Mouse (Mus musculus): ENCODE measurements around the gene Ccdc130. TPM values are rescaled to one million over a fixed set of nuclear protein-coding genes. Genes with fewer than 3 reads are reported as not detected.

Ccdc130 gene
- total RNA-seq, 2 experiments from 2014 or later: 7.3 to 9.4 TPM

DNA sequence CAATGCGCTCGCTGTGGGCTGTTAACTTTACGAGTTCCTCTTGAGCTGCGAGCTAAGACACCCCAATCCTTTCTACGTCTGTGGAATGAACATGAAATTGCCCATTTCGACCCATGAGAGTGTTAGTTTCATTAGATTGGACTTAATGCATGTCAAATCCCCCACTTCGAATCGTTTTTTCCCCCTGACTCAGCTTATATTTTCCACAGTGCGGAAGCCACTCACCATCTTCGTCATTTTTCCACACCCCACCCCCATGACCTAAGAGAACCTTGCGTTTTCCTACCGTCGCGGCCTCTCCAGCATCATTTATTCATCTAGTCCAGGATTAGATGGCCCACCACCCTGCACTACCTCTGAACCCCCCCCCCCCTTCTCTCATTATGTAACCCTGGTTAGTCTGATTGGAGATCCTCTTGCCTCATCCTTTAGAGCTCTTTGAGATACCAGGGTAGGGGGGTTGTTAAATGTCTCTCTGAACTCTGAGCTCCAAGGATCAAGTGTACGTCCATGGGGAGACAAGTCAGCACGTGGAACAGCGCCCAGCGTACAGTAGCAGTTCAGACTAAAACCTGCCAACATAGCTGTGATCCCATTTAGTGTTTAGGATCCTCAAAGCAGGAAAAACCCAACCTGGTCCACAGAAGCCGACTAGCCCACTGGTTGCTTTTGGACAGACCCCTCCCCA, 32.5 kb downstream of the Ccdc130 start:
- DNase-seq (ENCODE audit: low spot score): no peak

DNA sequence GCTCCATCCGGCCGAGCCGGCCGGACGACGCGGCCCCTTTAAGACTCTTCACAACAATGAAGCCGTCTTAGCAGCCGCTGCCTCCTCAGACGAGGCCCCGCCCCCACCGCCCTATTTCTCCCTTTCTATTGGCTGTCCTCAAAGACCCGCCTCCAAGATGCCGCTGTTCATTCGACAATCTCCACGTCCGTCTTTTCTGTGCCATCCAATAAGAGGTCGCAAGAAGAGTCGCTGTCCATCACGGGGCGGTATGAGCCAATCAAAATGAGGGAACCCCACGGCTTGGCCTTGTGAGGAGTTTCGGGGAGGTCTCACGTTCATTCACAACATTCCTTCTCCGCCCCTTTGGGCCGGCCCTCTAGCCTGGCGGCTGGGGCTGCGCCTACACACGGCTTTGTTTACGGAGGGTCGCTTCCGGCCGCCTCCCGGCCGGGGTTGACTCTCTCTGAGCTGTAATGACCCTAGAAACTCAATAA, 33.1 kb downstream of the Ccdc130 start, which contains the start of gene Zswim4:
Gene Zswim4 (minus strand): TSS at position 58 of the 476 bp plus-strand sequence.
- DNase-seq (ENCODE audit: low spot score): peak; percentile 99

DNA sequence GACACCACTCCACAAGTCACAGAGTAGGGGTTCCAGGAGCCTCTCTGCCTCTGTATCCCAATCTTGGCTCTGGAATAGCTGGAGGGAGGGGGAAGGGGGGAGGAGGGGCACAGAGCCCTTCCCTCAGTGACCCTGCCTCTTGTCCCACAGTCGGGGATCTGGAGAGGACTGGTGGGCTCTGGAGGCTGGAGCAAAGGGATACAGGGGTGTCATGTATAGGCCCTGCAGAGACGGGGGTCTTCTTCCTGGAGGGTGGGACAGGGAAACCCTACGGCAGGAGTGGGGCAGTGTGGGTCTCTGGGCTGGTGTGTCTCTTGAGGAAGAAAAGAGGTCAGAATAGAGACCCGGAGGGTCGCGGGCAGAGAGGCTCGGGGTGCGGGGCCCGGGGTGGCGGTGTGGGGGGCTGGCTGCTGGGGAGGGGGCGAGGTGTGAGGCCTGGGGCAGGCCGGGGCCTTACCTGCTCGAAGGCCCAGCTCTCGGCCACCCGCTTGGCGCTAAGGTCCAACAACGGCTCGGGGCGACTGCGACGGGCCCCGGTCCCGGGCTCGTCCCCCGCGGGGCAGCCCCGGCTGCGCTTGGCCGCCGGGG, 33.7 kb downstream of the Ccdc130 start:
- no peak for DNase-seq (ENCODE audit: low spot score)

GRCm38 (mm10) chr8:84235746-84236409, 34.3 kb downstream of the Ccdc130 start:
- no peak for DNase-seq (ENCODE audit: low spot score)

- DNase-seq (ENCODE audit: low spot score): no peak
These were observed 37.1 kb downstream of the Ccdc130 start for GRCm38 (mm10) chr8:84233055-84233454.

DNA sequence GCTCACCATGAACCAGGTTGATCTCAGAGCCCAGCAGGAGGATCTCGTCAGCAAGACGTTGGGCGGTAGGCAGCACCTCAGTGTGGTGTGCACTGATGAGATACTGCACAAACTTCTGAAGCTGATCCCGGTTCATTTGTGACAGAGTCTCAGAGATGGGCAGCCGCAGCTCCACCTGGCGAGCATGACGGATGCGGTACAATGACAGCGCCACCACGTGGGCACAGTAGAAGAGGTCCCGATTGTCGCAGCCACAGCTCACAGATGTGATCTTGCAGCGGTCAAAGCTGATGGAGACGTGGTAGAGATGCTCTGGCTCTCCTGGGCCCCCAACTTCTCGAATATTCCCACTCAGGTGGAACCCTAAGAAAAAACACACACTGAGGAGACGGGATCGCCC, 39.4 kb downstream of the Ccdc130 start:
- no peak for DNase-seq (ENCODE audit: low spot score)

DNA sequence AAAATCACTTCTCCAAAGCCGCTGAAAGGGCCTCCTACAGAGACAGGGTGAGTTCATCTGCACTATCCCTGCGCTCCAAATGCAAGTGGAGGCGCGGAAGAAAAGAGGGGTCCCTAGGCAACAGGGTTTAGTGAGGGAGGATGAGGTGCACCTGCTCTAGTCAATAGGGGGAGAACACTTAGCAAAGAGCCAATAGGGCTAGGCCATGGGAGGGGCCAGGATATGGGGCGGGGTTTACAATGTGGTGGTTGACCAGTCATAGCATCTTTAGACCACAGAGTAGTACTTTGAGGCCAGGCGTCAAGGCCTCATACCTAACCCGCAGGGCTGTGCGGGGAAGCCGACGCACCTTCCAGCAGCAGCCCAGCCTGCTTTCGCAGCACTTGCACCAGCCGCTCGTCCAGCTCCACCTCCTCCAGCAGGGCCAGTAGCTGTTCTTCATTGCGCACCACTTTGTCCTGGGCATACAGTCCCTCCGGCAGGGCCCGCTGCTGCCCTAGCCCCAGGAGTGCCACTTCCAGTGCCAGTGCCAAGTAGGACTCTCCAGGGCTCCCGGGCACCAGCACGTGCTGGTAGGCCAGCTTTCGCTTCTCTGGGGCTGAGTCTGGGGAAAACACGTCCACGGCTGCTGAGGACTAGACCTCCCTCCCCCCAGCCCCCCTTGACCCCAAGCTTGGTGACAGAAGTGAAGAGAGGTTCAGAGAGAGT, 46.7 kb downstream of the Ccdc130 start:
- no peak for DNase-seq (ENCODE audit: low spot score)

DNA sequence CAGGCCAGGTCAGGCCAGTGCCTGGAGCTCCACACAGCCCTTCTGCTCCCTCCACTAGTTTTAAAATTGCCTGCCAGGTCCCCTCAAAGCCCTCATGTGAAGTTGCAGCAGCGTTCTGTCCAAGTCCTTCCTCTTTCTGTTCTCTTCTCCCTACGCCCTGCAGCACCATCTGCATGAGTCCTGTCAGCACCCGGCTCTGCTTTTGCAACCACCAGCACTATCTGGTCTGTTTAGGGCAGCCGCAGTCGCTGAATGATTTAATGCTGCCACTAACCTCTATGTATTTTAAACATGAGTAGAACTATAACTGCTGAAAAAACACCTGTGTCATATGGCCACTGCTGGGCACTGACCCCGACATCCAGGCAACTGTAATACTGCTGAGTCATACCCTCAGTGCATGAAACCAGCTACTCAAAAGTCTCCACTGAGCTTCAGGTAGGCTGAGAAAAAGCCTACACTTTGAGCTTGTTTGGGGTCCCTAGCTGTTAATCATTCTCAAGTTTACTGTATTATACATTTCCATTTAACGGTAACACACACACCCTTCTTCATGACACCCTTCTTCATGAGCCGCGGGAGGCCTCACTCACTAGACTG, 47.5 kb downstream of the Ccdc130 start:
- no peak for DNase-seq (ENCODE audit: low spot score)

DNA sequence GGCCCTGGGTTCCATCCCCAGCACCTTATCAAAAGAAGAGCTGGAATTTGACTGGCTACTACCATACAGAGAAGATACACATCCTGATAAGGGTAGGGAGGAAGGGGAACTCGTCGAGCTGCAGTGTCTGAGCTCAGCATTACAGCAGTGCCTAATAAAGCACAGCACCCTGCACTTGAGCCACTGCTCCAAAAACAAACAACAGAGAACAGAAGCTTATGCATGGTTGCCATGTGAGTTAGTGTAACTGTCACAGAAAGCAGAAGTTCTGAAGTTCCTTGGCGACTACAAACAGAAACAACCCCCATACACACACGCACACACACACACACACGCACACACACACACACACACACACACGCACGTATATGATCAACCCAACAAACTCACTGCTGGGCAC, 50.1 kb downstream of the Ccdc130 start:
- no peak for DNase-seq (ENCODE audit: low spot score)

- DNase-seq (ENCODE audit: low spot score): no peak
These were observed 52.0 kb downstream of the Ccdc130 start for GRCm38 (mm10) chr8:84218143-84218542.

GRCm38 (mm10) chr8:84217206-84217605, 53.0 kb downstream of the Ccdc130 start:
- DNase-seq (ENCODE audit: low spot score): no peak

GRCm38 (mm10) chr8:84213277-84213676, 56.9 kb downstream of the Ccdc130 start:
- no peak for DNase-seq (ENCODE audit: low spot score)

DNA sequence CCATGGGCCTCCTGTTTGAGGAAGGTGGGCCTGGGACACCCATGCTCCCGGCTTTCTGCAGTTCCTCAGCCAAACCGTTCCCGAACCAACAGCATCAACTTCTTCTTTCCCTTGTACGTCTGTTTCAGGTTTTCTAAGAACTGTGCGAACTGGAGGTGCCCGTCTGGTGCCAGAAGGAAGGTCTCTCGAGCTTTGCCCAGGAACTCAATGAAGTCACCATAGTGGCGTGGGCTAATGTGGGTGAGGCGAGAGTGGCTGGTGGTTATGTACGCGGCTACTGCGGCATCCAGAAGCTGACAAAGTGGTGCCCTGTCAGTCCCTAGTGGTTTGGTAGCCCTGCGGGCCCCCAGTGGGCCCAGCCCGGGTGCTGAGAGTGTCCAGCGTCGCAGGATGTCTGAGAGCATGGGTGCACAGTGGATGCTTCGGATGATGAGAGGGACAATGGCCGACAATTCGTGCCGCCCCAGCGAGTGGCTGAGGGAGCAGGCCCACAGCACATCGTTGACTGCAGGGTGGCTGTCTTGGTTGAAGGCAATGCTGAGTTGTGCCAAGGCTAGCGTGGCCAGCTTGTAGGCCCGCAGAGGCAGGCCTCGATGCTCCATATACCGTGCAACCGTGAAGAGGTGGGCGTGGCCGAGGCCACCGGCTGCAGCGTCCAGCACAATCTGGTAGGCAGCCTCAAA, 58.2 kb downstream of the Ccdc130 start:
- no peak for DNase-seq (ENCODE audit: low spot score)

DNA sequence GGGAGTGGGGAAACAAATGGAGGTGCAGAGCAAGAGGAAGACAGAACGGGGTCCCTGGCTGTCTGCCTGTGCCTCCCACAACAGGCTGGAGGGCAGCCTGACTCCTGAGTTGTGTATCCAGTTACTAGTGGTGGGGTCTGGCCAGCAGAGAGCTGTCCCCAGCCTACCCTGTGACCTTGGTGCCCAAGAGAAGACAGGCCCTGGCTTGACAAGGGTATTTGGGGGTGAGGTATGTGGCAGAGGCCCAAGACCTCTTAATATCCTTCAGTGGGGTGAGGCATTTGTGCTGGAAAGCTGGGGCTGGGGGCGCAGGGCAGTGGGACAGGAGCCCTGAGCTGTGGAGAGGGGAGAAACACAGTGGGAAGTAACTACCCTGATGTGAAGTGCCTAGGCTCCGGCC, 59.0 kb downstream of the Ccdc130 start:
- DNase-seq (ENCODE audit: low spot score): no peak

- peak; percentile 81 for DNase-seq (ENCODE audit: low spot score)
These were observed 59.9 kb downstream of the Ccdc130 start for GRCm38 (mm10) chr8:84210167-84210791.

GRCm38 (mm10) chr8:84208381-84209380, 61.5 kb downstream of the Ccdc130 start:
- DNase-seq (ENCODE audit: low spot score): no peak

DNA sequence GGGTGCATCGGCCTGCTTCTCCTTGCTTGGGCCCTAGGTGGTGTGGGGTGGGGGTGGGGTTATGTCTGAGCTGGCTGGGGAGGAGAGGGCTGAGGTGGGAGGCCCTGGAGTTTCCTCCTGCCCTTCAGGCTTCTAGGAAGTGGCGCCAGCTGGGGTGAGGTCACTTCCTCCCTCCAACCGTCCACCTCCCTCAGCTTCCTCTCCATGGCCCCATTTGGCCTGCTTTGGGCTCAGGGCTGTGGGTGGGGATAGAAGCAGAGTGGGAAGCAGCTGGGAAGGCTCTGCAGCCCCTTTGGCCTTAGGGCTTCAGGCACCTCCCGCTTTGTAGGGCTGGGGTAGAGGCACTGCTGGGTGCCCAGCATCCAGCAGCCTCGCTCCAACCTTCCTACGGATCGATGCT, 62.4 kb downstream of the Ccdc130 start:
- peak; percentile 61 for DNase-seq (ENCODE audit: low spot score)
